Mouse (Mus musculus): ENCODE measurements at regions not wholly inside any gene's neighbourhood (a gene's known extent, or its start where the extent isn't known, plus 50 kb on each side); places are given as distances from the start of the nearest gene placed in this dataset.

DNA sequence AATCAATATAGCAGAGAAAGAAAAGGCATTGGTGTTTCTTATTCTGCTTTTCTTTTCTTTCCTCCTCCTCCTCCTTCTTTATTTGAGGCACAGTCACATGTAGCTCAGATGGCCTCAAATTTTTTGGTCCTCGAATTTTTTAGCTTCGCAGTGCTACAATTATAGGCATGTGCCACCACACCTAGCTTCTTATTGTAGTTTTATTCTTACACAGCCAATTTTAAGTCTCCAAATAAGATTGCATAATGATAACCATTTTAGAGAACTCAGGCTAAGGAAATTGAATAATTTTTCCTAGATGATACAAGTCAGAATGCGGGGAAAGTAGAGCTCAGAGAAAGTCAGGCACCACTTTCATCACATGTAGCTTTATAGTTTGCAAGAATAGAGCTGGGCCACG lies 132.1 kb upstream of the Gm11042 start:
- Histone ChIP-seq H3K27ac (ENCODE audit: insufficient read depth, low read depth, low read length) (no peak overlapping the region), H3K4me3 (ENCODE audit: insufficient read depth, low read length) (no peak overlapping the region), H3K4me1 (ENCODE audit: control insufficient read depth, insufficient read depth, low read length) (no peaks in the 10 kb centered on the region)
- TF ChIP-seq CTCF (IDR thresholded peaks at IDR 0.05; ENCODE audit: low read depth, low read length) (no peak), POLR2A (IDR thresholded peaks at IDR 0.05; ENCODE audit: borderline replicate concordance, low read depth, low read length) (no peak)

DNA sequence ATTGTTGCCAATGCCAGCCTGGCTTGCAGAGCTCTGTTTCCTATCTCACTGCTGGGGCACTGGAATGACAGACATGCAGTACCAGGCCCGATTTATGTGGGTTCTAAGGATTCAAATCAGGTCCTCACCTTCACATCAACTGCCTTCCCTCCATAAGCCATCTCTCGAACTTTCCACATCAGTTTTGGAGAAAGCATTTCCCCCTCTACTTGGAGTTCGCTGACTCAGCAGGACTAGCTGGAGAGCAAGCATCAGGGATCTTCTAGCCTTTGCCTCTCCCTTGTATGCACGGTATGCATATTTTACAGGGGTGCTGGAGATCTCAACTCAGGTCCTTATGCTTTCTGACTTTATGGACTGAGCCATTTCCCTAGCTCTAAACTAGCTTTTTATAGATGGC lies 118.7 kb upstream of the Gm11042 start:
- Histone ChIP-seq H3K27ac (ENCODE audit: insufficient read depth, low read depth, low read length) (no peak overlapping the region), H3K4me1 (ENCODE audit: control insufficient read depth, insufficient read depth, low read length) (no peaks in the 10 kb centered on the region), H3K4me3 (ENCODE audit: insufficient read depth, low read length) (no peak overlapping the region)
- TF ChIP-seq POLR2A (IDR thresholded peaks at IDR 0.05; ENCODE audit: borderline replicate concordance, low read depth, low read length), result no peak
- TF ChIP-seq CTCF (IDR thresholded peaks at IDR 0.05; ENCODE audit: low read depth, low read length), result no peak

DNA sequence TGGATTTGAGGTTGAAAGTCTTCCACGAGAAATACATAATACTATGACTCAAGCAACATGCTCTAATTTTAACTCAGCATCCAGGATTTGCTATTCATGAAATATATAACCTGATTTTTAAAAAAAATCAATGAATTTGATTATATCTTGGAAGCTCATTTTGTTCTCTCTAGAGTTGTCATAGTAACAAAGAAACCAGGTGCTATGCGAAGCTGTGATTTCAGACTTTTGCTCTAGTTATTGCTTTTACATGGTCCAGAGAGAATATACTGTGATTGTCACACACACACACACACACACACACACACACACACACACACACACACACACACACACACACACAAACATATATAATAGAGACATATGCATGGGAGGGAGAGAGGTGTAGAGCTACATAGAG lies 98.5 kb upstream of the Gm11042 start:
- Histone ChIP-seq H3K4me3 (ENCODE audit: insufficient read depth, low read length) (no peak overlapping the region), H3K4me1 (ENCODE audit: control insufficient read depth, insufficient read depth, low read length) (peaks cover 3% of the 10 kb centered on the region; the same call in 1 of the 2 replicates), H3K27ac (ENCODE audit: insufficient read depth, low read depth, low read length) (no peak overlapping the region)
- no peak for TF ChIP-seq POLR2A (IDR thresholded peaks at IDR 0.05; ENCODE audit: borderline replicate concordance, low read depth, low read length)
- no peak for TF ChIP-seq CTCF (IDR thresholded peaks at IDR 0.05; ENCODE audit: low read depth, low read length)

DNA sequence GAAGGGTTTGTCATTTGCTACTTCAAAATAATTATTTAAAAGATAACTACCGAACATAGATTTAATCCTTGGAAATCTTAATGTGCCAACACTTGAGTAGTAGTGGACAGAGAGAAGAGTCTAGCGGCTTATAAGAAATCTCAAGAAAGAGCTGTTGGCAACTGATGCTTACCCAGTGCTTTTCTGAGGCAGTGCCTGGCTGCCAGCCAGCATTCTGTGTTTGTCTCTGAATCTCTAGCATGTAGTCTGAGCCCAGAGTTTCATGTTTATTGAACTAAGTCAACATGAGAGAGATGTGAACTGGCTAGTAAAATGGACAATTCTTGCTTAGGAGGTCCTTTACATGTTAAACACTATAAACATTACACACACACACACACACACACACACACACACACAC lies 94.3 kb upstream of the Gm11042 start:
- no peaks in the 10 kb centered on the region for H3K4me1 ChIP-seq (ENCODE audit: control insufficient read depth, insufficient read depth, low read length)
- no peak overlapping the region for H3K27ac ChIP-seq (ENCODE audit: insufficient read depth, low read depth, low read length)
- H3K4me3 ChIP-seq (ENCODE audit: insufficient read depth, low read length), result no peak overlapping the region
- TF ChIP-seq POLR2A (IDR thresholded peaks at IDR 0.05; ENCODE audit: borderline replicate concordance, low read depth, low read length) (no peak), CTCF (IDR thresholded peaks at IDR 0.05; ENCODE audit: low read depth, low read length) (no peak)

DNA sequence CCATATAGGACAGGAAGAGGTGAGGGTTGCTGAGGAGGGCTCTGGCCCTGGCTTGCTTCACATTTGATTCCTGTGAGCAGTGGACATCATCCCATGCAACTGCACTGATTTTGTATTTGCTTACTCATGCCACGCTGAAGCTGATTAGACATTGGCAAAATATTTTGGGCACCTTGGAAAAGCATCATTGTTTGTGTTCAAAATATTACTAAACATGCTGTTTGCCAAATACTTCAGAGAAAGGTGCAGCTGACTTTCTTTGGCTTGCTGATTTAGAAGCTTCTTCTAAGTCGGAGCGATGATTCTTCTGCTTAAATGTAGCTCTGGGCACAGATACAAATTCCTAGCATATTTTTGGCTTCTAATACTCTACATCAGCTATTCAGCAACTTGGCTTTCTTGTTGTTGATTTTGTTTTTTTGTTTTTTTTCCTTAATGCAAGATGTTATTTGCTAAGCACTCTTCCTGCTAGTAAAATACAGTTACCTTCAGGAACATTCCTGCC lies 91.4 kb upstream of the Gm11042 start:
- TF ChIP-seq POLR2A (IDR thresholded peaks at IDR 0.05; ENCODE audit: borderline replicate concordance, low read depth, low read length) (no peak), CTCF (IDR thresholded peaks at IDR 0.05; ENCODE audit: low read depth, low read length) (no peak)
- Histone ChIP-seq H3K4me1 (ENCODE audit: control insufficient read depth, insufficient read depth, low read length) (no peaks in the 10 kb centered on the region), H3K4me3 (ENCODE audit: insufficient read depth, low read length) (no peak overlapping the region), H3K27ac (ENCODE audit: insufficient read depth, low read depth, low read length) (no peak overlapping the region)

DNA sequence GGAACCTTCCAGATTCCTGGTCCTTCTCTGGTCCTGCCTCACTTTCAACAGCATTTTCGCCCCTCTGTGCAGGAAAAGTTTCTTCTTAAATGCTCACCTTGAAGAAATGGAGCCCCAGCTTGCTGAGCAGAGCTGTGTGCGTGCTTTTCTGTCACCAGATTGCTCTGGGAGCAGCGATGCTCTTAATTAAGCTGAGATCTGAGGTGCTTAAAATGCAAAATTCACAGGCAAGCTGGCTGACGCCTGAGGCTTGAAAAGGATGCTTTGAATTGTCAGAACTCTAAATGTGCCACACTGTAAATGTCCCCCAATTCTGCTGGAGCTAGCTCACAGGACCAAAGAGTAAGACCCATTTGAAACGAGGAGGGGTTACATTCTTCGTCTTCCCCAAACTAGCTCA lies 73.6 kb upstream of the Gm11042 start:
- no peak overlapping the region for H3K4me3 ChIP-seq (ENCODE audit: insufficient read depth, low read length)
- no peaks in the 10 kb centered on the region for H3K4me1 ChIP-seq (ENCODE audit: control insufficient read depth, insufficient read depth, low read length)
- H3K27ac ChIP-seq (ENCODE audit: insufficient read depth, low read depth, low read length), result no peak overlapping the region
- TF ChIP-seq CTCF (IDR thresholded peaks at IDR 0.05; ENCODE audit: low read depth, low read length), result no peak
- no peak for TF ChIP-seq POLR2A (IDR thresholded peaks at IDR 0.05; ENCODE audit: borderline replicate concordance, low read depth, low read length)
